Mouse (Mus musculus) megakaryocyte-erythroid progenitor cell, adult 5-6 weeks (primary cell): Measurements from ENCODE around the gene Serinc3. TPM values are rescaled to one million over a fixed set of nuclear protein-coding genes. Genes with fewer than 3 reads are reported as not detected.

Source experiments
- ATAC-seq: replicated peaks from 2 replicates; pipeline ENCODE4 v1.8.0; 2016; ENCODE audit warnings: mild to moderate bottlenecking, inconsistent platforms; ENCODE audit not compliant: severe bottlenecking, poor library complexity, low FRiP score, low TSS enrichment
- total RNA-seq, 2 experiments: library from RNA; stranded (forward) in 1 of 2; stranded (reverse) in 1 of 2; fragments of 200-1000, 215-1000 nt in 1 of 2; fragments of >200 nt in 1 of 2; fragmentation: Nextera tagmentation in 1 of 2; gene quantifications; 2 replicates each; pipeline ENCODE4 v1.2.3; 2014 to 2017

Serinc3 gene
- total RNA-seq, 2 experiments from 2014 or later: 460 to 469 TPM

DNA sequence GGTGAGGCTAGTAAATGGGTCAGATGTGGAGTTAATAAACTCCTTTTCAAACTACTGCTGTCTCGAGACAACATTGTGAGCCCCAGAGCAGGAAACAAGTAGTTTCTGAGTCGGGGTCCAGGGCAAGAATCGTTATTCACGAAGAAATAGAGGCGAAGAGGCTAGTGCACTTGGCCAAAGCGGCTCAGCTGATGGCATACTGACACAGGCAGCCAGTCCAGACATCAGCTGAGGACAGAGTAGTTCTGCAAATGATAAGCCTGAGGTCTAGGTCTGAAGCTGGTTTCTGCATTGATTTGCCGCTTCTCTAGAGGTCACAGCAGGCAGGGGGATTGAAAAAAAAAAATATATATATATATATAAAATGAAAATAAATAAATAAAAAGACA lies 43.2 kb downstream of the Serinc3 start:
- no peak for ATAC-seq

DNA sequence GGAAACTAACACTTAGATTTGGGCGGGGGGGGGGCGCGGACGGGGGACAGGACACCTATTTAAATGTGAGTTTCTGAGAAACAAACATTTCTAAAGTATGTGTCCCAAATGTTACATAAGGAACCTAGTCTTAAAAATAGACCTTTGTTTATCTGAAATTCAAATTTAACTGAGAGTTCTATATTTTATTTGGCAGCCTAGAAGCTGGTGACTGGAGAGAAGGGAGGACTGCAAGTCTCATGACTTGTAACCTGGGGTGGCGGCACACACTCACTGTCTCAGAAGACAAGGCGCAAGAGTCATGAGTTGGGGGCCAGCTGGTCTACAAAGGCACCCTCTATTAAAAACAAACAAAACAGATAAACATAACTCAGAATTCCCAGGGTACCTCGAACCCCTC lies 43.9 kb downstream of the Serinc3 start:
- no peak for ATAC-seq

DNA sequence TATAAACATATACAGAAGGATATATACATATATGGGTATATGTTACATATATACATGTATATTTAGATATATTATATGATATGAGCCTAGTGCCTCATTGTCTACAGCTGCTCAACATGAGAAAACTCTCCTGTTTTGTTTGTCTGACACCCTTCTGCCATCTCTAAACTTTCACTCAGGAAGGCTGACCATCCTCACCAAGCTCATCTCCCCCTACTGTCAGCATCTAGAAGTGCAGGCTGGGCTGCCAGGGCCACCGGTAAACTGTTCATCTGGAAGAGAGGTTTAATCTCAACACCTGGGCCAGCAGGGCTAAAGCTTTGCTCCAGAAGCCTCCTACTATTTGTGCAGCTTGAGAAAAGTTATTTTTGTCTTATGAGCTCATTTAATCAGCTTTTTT lies 45.7 kb downstream of the Serinc3 start:
- peak; percentile 38; the same call in 1 of the 2 replicates for ATAC-seq

GRCm38 (mm10) chr2:163597661-163598060 lies 47.3 kb downstream of the Serinc3 start:
- ATAC-seq: peak; percentile 73

GRCm38 (mm10) chr2:163596873-163597155 lies 48.1 kb downstream of the Serinc3 start:
- ATAC-seq: no peak

DNA sequence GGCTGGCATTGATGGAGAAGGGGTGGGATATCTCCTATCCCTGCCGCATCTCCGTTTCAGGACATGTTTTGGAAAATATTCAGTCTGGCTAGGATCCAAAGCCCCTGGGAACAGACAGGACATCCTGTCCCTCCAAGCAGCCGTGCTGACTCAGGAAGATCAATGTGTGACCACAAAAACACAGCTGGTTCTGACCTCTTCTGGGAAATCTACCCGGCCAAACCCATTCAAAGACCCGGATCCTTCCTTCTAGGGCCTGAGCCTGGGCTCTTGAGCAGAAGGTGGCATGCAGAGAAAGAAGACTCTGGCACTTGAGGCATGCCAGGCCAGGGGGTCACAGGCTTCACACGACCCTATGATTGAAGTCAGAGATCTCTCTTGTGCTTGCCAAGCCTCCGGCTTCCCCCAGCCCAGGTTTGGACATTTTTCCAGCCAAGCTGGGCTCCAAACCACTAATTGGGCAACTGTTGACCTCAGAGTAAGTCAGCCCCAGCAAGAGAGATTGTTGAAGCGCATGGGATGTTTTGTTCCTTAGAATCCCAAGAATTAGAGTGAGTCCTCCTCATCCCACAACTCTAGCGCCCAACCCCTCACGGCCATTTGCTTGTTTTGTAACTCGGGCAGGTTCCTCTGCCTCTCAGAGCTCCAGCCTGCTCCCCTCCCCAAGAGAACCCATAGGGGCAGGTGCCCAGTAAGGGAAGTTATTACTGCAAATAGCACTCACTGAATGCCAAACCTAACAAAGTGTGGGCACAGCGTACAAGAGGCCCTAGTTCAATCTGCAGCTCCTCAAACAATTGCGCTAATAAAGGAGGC lies 48.7 kb downstream of the Serinc3 start:
- ATAC-seq: no peak

DNA sequence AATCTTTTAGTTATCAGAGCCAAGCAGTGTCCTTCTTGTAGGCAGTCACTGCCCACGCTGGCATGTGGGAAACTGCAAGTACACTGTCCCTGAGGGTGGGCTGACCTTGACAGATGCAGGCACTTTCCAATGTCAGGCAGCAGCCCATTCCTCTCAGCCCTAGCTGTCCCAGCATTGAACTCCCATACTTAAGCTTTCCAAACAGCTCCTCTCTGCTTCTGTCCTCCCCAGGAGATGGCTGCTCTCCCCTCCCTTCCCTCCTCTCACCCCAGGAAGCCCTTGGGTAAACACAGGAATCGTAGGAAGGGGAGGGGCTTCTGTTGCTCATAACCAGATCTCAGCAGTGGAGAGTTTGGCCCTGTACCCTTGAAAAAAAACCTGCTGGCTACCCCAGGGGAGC lies 49.8 kb downstream of the Serinc3 start:
- ATAC-seq: no peak

- no peak for ATAC-seq
Observed at GRCm38 (mm10) chr2:163593636-163594282, 51.2 kb downstream of the Serinc3 start.

GRCm38 (mm10) chr2:163592084-163592483 lies 52.8 kb downstream of the Serinc3 start:
- no peak for ATAC-seq

- no peak for ATAC-seq
Observed at GRCm38 (mm10) chr2:163590996-163591395, 53.9 kb downstream of the Serinc3 start.

DNA sequence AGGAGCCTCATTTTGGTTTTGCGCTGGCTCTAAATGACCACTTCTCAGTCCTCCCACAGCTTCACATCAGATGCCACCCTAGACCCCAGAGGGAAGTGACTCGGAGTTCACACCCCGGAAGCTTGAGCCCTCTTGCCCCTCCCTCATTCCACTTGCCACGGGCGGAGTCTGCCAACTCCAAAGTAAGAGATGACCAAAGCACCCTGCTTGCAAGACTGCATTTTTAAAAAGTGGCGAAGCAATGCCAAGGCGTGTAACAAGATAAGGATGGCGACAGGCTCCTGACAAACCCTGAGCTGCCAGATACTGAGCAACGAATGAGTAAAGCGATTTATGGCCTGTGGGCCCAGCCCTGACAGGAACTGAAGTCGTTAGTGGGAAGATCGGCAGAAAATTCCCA lies 54.7 kb downstream of the Serinc3 start:
- peak; percentile 80 for ATAC-seq

DNA sequence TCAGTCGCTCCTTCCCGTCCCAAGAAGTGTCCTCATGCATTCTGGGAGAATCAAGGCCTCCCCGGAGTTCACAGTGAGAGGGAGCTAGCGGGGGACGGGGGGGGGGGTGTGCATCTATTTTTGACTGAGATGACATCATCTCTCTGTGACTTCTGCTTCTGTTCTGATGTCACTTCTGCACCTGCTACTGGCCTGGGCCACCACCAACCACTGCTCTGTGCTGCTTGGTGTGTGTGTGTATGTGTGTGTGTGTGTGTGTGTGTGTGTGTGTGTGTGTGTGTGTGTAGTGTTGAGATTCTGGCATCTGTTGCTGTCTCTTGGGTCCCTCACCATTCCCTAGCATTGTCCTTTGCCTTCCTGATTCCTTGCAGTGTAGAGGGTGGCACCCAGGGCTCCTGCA lies 57.4 kb downstream of the Serinc3 start:
- no peak for ATAC-seq

GRCm38 (mm10) chr2:163586384-163587261 lies 58.3 kb downstream of the Serinc3 start:
- ATAC-seq: peak; percentile 53; the same call in 1 of the 2 replicates

GRCm38 (mm10) chr2:163584088-163584426 lies 60.9 kb downstream of the Serinc3 start:
- no peak for ATAC-seq

- no peak for ATAC-seq
Observed at GRCm38 (mm10) chr2:163583226-163584087, 61.5 kb downstream of the Serinc3 start.

GRCm38 (mm10) chr2:163580069-163580945 lies 64.6 kb downstream of the Serinc3 start:
- peak; percentile 87 for ATAC-seq

GRCm38 (mm10) chr2:163577986-163578385 lies 66.9 kb downstream of the Serinc3 start:
- ATAC-seq: no peak

GRCm38 (mm10) chr2:163575248-163575647 lies 69.7 kb downstream of the Serinc3 start:
- no peak for ATAC-seq

- no peak for ATAC-seq
Observed at GRCm38 (mm10) chr2:163574321-163574720, 70.6 kb downstream of the Serinc3 start.
